Mouse (Mus musculus) small intestine, adult 2 months (tissue): ENCODE data around the gene Cbr3. TPM values are rescaled to one million over a fixed set of nuclear protein-coding genes. Genes with fewer than 3 reads are reported as not detected.

Source experiments
- H3K27ac ChIP-seq: fragments of 200-500 bp; 2 replicates; pipeline ENCODE4 v1.5.1; 2012; ENCODE audit warnings: low read depth, low read length, control low read depth, inconsistent platforms; ENCODE audit not compliant: insufficient read depth
- H3K27me3 ChIP-seq: fragments of 200-500 bp; 2 replicates; pipeline ENCODE4 v1.6.1; 2012; ENCODE audit warnings: mild to moderate bottlenecking, moderate library complexity, low read length, inconsistent platforms; ENCODE audit not compliant: control insufficient read depth, insufficient read depth
- H3K36me3 ChIP-seq: fragments of 200-500 bp; 2 replicates; pipeline ENCODE4 v1.6.1; 2012; ENCODE audit warnings: mild to moderate bottlenecking, low read length, control low read depth, inconsistent platforms; ENCODE audit not compliant: control insufficient read depth, insufficient read depth
- H3K4me1 ChIP-seq: fragments of 200-500 bp; 2 replicates; pipeline ENCODE4 v1.6.1; 2012; ENCODE audit warnings: low read length, inconsistent platforms, mixed read lengths; ENCODE audit not compliant: control insufficient read depth, insufficient read depth, insufficient read length
- H3K4me3 ChIP-seq: fragments of 200-500 bp; 2 replicates; pipeline ENCODE4 v1.5.1; 2012; ENCODE audit warnings: low read depth, mild to moderate bottlenecking, control low read depth, inconsistent platforms, low read length, moderate library complexity
- CTCF ChIP-seq: fragments of 200-500 bp; IDR thresholded peaks from 2 replicates; pipeline ENCODE4 v1.5.1; 2012; ENCODE audit warnings: low read depth, mild to moderate bottlenecking, control low read depth, inconsistent platforms, low read length, moderate library complexity, mixed read lengths; ENCODE audit not compliant: insufficient replicate concordance, insufficient read length; ENCODE audit errors: extremely low read depth
- POLR2A ChIP-seq: fragments of 200-500 bp; IDR thresholded peaks from 2 replicates; pipeline ENCODE4 v1.6.1; 2012; ENCODE audit warnings: low read depth, mild to moderate bottlenecking, control low read depth, inconsistent platforms, low read length, moderate library complexity
- WGBS: fragments of 180-500 bp; shearing (Covaris S2); methylation state at CpG from one replicate; pipeline ENCODE4 v1.1.7; 2018; 5-methylcytosine and 5-hydroxymethylcytosine counted together
- polyA plus RNA-seq: library from polyadenylated mRNA; depleted of rRNA; stranded (reverse); fragments of >200 nt; gene quantifications from 2 replicates; pipeline ENCODE4 v1.2.3, GENCODE M21; 2012

The Cbr3 gene
- polyA plus RNA-seq, 1 experiment = 4.0 TPM

- Histone ChIP-seq H3K27ac (no peak overlapping the region), H3K36me3 (no peaks in the 10 kb centered on the region), H3K4me1 (peaks cover 12% of the 10 kb centered on the region), H3K27me3 (peaks cover 7% of the 10 kb centered on the region), H3K4me3 (no peak overlapping the region)
- TF ChIP-seq CTCF (no peak), POLR2A (no peak)
- WGBS = 45% methylated on average over 5 of the region's 7 CpGs
These were observed 3.4 kb downstream of the Cbr3 start for GRCm38 (mm10) chr16:93686421-93686820.

- H3K4me1 ChIP-seq = peaks cover 12% of the 10 kb centered on the region
- peaks cover 7% of the 10 kb centered on the region for H3K27me3 ChIP-seq
- no peak overlapping the region for H3K27ac ChIP-seq
- H3K4me3 ChIP-seq = peak overlapping the region; percentile 26; the same call in 1 of the 2 replicates
- no peaks in the 10 kb centered on the region for H3K36me3 ChIP-seq
- TF ChIP-seq CTCF (peak; percentile 40; the same call in 1 of the 2 replicates), POLR2A (no peak)
- WGBS = 10% methylated on average over 5 of the region's 5 CpGs
These were observed 3.9 kb downstream of the Cbr3 start for GRCm38 (mm10) chr16:93686945-93687344.

- no peak overlapping the region for H3K4me3 ChIP-seq
- WGBS = 73% methylated on average over 6 of the region's 6 CpGs
- H3K27ac ChIP-seq = no peak overlapping the region
- H3K27me3 ChIP-seq = no peaks in the 10 kb centered on the region
- TF ChIP-seq POLR2A = no peak
- no peak for TF ChIP-seq CTCF
- H3K4me1 ChIP-seq = no peaks in the 10 kb centered on the region
- H3K36me3 ChIP-seq = no peaks in the 10 kb centered on the region
These were observed 8.3 kb downstream of the Cbr3 start for GRCm38 (mm10) chr16:93691206-93691841.

GRCm38 (mm10) chr16:93692744-93693143 lies 9.7 kb downstream of the Cbr3 start:
- no peak overlapping the region for H3K27ac ChIP-seq
- no peaks in the 10 kb centered on the region for H3K4me1 ChIP-seq
- H3K4me3 ChIP-seq = no peak overlapping the region
- no peaks in the 10 kb centered on the region for H3K27me3 ChIP-seq
- TF ChIP-seq POLR2A (no peak), CTCF (no peak)
- no peaks in the 10 kb centered on the region for H3K36me3 ChIP-seq
- 83% methylated on average over 2 of the region's 2 CpGs for WGBS

GRCm38 (mm10) chr16:93707116-93707515 lies 24.1 kb downstream of the Cbr3 start:
- 73% methylated on average over 7 of the region's 7 CpGs for WGBS
- H3K27ac ChIP-seq = no peak overlapping the region
- H3K36me3 ChIP-seq = no peaks in the 10 kb centered on the region
- TF ChIP-seq POLR2A (no peak), CTCF (no peak)
- H3K27me3 ChIP-seq = no peaks in the 10 kb centered on the region
- no peak overlapping the region for H3K4me3 ChIP-seq
- H3K4me1 ChIP-seq = 0 out of 2 replicates have a peak, but pooled peaks cover 2% of the 10 kb centered on the region

- TF ChIP-seq CTCF (no peak), POLR2A (no peak)
- WGBS = 68% methylated on average over 1 of the region's 1 CpGs
These were observed 26.2 kb downstream of the Cbr3 start for GRCm38 (mm10) chr16:93709217-93709616.

GRCm38 (mm10) chr16:93710924-93711323 lies 27.9 kb downstream of the Cbr3 start:
- H3K36me3 ChIP-seq = no peaks in the 10 kb centered on the region
- under 1% methylated on average over 11 of the region's 11 CpGs for WGBS
- TF ChIP-seq POLR2A (no peak), CTCF (peak; percentile 83)
- peak overlapping the region; percentile 66 for H3K4me3 ChIP-seq
- H3K27ac ChIP-seq = peak overlapping the region; percentile 53
- H3K27me3 ChIP-seq = no peaks in the 10 kb centered on the region
- peaks cover 10% of the 10 kb centered on the region for H3K4me1 ChIP-seq

More at GRCm38 (mm10) chr16:93709217-93709616, 26.2 kb downstream of the Cbr3 start:
- Histone ChIP-seq H3K4me1 (peaks cover 4% of the 10 kb centered on the region; the same call in 1 of the 2 replicates), H3K4me3 (no peak overlapping the region), H3K27me3 (no peaks in the 10 kb centered on the region), H3K36me3 (no peaks in the 10 kb centered on the region), H3K27ac (no peak overlapping the region)
